ENCODE assay signal across 8 mouse cellular contexts in the genomic region with DNA sequence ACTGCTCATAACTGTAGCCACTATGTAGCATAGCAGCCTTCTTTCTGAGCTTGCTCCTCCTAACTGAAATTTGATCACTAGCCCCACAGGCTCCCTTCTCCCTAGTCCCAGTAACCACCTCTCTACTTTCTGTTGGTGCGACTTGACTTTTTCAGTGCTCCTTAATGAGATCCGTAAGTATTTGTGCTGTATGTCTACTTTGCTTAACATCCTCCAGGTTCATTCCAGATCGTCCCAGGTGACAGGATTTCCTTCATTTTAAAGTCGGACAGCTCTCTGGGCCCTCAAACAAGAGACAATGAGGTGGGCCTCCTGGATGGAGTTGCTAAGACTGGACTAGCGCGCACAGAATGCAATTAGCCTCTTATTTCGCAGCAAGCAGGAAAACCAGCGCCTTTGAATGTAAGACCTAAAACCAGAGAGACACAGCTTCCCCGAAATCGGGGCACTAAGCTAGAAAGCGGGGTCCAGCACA. TPM values are rescaled to one million over a fixed set of nuclear protein-coding genes. Genes with fewer than 3 reads are reported as not detected.
DNase-seq lines count a peak whose midpoint lies in the region; ATAC-seq and TF ChIP-seq lines count a peak whose summit lies in the region.

No protein-coding gene starts in this region.

- no peak for DNase-seq in layer of hippocampus, adult 2 months (ENCODE audit: low spot score in 2 of 2)
- DNase-seq in layer of hippocampus, postnatal 10 days (ENCODE audit: low spot score in 2 of 2), result no peak
- no peak for DNase-seq in ES-E14 (ENCODE audit: low read depth, low spot score)
- no peak for DNase-seq in cerebellum, adult 8-10 months
- DNase-seq in spleen, adult 12 weeks (ENCODE audit: low spot score), result no peak

- no peaks in the 10 kb centered on the region for H3K4me1 ChIP-seq in ES-E14 (ENCODE audit: control insufficient read depth in 2 of 2, insufficient read depth in 2 of 2, low read length in 2 of 2, poor library complexity in 1 of 2)
- H3K4me1 ChIP-seq in brown adipose tissue, adult 24 weeks (ENCODE audit: control insufficient read depth, insufficient read depth, insufficient read length, low read length), result peaks cover 4% of the 10 kb centered on the region; the same call in 1 of the 2 replicates
- H3K4me1 ChIP-seq in hindbrain, embryonic 13.5 days (replicated peaks), result peaks cover 28% of the 10 kb centered on the region

- under 1% methylated on average over 11 of the region's 11 CpGs for WGBS in hindbrain, embryonic 13.5 days
- 1% methylated on average over 11 of the region's 11 CpGs for WGBS in macrophage (ENCODE audit: missing documents)

- no peaks in the 10 kb centered on the region for H3K27me3 ChIP-seq in hindbrain, embryonic 13.5 days

- H3K4me2 ChIP-seq in hindbrain, embryonic 13.5 days, result peak overlapping the region; percentile 76

- peak overlapping the region; percentile 80 for H3K9ac ChIP-seq in ES-E14 (ENCODE audit: insufficient read depth, low read depth, low read length, poor library complexity, severe bottlenecking)
- peak overlapping the region; percentile 97 for H3K9ac ChIP-seq in hindbrain, embryonic 13.5 days

- H3K79me2 ChIP-seq in macrophage (ENCODE audit: inconsistent target), result peaks cover 81% of the 10 kb centered on the region

- peak; percentile 35 for ATAC-seq in hindbrain, embryonic 13.5 days (ENCODE audit: low FRiP score)

- in situ Hi-C loops in ES-E14 (cut with MboI; ENCODE audit: low sequenced_read_pairs in 2 of 2, unreplicated experiment in 2 of 2), result no loop called here

- peak overlapping the region; percentile 68 for H3K4me3 ChIP-seq in layer of hippocampus, adult 2 months
- H3K4me3 ChIP-seq in ES-E14 (ENCODE audit: insufficient read depth in 1 of 2, low read depth in 1 of 2, low read length in 2 of 2, poor library complexity in 1 of 2, severe bottlenecking in 1 of 2) (peak overlapping the region; percentile 79 to 83), macrophage (ENCODE audit: inconsistent target) (peak overlapping the region; percentile 45)
- peak overlapping the region; percentile 82 for H3K4me3 ChIP-seq in brown adipose tissue, adult 24 weeks (ENCODE audit: insufficient read depth, low read depth, low read length)
- H3K4me3 ChIP-seq in hindbrain, embryonic 13.5 days, result peak overlapping the region; percentile 78

- H3K36me3 ChIP-seq in ES-E14 (ENCODE audit: control insufficient read depth, insufficient read depth, low read length, poor library complexity, severe bottlenecking) (no peaks in the 10 kb centered on the region), macrophage (ENCODE audit: inconsistent target) (no peaks in the 10 kb centered on the region; the same call in 1 of the 2 replicates)
- no peaks in the 10 kb centered on the region for H3K36me3 ChIP-seq in hindbrain, embryonic 13.5 days

- peak overlapping the region; percentile 100 for H3K27ac ChIP-seq in layer of hippocampus, adult 2 months
- no peak overlapping the region for H3K27ac ChIP-seq in ES-E14 (ENCODE audit: insufficient read depth, low read depth, low read length, poor library complexity, severe bottlenecking)
- peak overlapping the region; percentile 94 for H3K27ac ChIP-seq in brown adipose tissue, adult 24 weeks (replicated peaks; ENCODE audit: low read depth, low read length)
- peak overlapping the region; percentile 99 for H3K27ac ChIP-seq in hindbrain, embryonic 13.5 days
- peak overlapping the region; percentile 80 for H3K27ac ChIP-seq in macrophage

- no peaks in the 10 kb centered on the region for H3K9me3 ChIP-seq in ES-E14 (ENCODE audit: control insufficient read depth, insufficient read depth, low read depth, low read length)
- no peaks in the 10 kb centered on the region for H3K9me3 ChIP-seq in hindbrain, embryonic 13.5 days

- no peak for TF ChIP-seq CTCF in layer of hippocampus, adult 2 months (conservative IDR thresholded peaks at IDR 0.05)

TF ChIP-seq in ES-E14, 5 proteins besides CTCF, POLR2A, EP300 and RAD21:
- TF ChIP-seq ZC3H11A (IDR thresholded peaks at IDR 0.05; ENCODE audit: borderline replicate concordance, low read depth, low read length) (no peak), HCFC1 (IDR thresholded peaks at IDR 0.05; ENCODE audit: borderline replicate concordance, insufficient read depth, low read length) (no peak), ZNF384 (IDR thresholded peaks at IDR 0.05; ENCODE audit: low read depth, low read length) (no peak), MAFK (IDR thresholded peaks at IDR 0.05; ENCODE audit: insufficient read depth, low read depth, low read length) (no peak), CHD2 (IDR thresholded peaks at IDR 0.05; ENCODE audit: low read depth, low read length) (no peak)

RNA-seq across cellular contexts. Expression of a gene that starts 19.6 kb away (rescaled TPM):
- 10 to 100 TPM; 29.0 to 34.8 TPM for total RNA-seq in layer of hippocampus, adult 2 months (2021)
- total RNA-seq in layer of hippocampus, postnatal 10 days (2021), result 10 to 100 TPM; 33.0 to 33.1 TPM
- 11.2 and 14.2 TPM in 2 replicates for total RNA-seq in ES-E14 (2012; rRNA removed)
- polyA plus RNA-seq in brown adipose tissue, adult 24 weeks (2012; ENCODE audit: insufficient read depth, insufficient read length, missing spikeins), result 138 and 227 TPM in 2 replicates
- 88.0 and 88.8 TPM in 2 replicates for polyA plus RNA-seq in hindbrain, embryonic 13.5 days (2015; fragmentation: Nextera tagmentation; extraction: Ambion mirVana)
- total RNA-seq in macrophage (2018; cell fraction: chromatin; rRNA removed), result 100 to 1,000 TPM in 9 of 26 experiments, 10 to 100 TPM in 17; 10.1 to 399 (median 78.4) TPM
- 100 to 1,000 TPM in 13 of 26 experiments, 10 to 100 TPM in 13; 30.9 to 230 (median 97.0) TPM for total RNA-seq in macrophage (2018; cell fraction: cytosol; rRNA removed)
- total RNA-seq in macrophage (2018; cell fraction: nucleus; rRNA removed), result 100 to 1,000 TPM in 8 of 26 experiments, 10 to 100 TPM in 18; 16.4 to 314 (median 54.6) TPM
- polyA plus RNA-seq in macrophage (2018), result 214 to 549 TPM (median 282 TPM) in 3 replicates
